Mouse (Mus musculus): Measurements from ENCODE around the gene Samd13.

GRCm38 (mm10) chr3:146658061-146658639 is 27.2 kb downstream of the Samd13 start:
- TF ChIP-seq CTCF (conservative IDR thresholded peaks at IDR 0.05; ENCODE audit: low read length) = no peak
- TF ChIP-seq NANOG (IDR thresholded peaks at IDR 0.05; ENCODE audit: borderline replicate concordance, low read length) = no peak

All from E14TG2a.4 (cell line).